Mouse (Mus musculus) lung, postnatal 4 days (tissue): ENCODE data around the gene E030018B13Rik.

Experiments
- DNase-seq, 2 experiments: peaks; one replicate each; pipeline ENCODE4 v3.0.0; 2021

The E030018B13Rik gene

DNA sequence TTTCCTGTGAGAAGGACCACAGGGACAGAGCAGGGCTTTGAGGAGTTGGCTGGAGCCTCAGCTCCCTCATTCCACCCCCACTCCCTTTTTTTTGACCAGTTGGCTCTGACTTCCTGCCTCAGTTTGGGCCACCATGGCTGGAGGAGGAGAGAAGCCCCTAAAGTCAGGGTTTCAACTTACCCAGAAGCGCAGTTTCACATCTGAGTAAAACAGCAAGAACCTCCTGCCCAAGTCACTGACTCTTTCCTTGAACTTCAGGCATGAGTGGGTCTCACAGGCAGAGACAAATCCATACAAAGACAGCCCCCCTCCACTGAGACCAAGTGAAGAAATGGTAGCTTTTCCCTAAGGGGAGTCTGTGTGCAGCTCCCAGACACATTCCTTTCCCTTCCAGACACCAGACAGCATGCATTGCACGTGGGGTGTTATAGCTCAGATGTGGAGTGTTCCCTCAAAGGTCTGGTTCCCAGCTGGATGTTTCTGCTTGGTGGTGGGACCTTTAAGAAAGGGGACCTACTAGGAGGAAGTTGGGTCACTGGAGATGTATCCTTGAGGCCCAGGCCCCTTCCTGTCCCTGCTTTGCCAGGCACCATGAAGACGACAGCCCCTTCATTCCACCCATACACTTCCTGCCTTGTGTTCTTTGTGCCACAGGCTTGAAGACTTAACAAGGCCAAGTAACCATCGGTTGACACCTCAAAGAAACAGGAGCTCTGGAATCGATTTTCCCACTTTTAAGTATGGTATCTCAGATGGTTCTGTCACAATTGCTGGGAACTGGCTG lies 49.2 kb downstream of the E030018B13Rik start:
- DNase-seq: no peak

DNA sequence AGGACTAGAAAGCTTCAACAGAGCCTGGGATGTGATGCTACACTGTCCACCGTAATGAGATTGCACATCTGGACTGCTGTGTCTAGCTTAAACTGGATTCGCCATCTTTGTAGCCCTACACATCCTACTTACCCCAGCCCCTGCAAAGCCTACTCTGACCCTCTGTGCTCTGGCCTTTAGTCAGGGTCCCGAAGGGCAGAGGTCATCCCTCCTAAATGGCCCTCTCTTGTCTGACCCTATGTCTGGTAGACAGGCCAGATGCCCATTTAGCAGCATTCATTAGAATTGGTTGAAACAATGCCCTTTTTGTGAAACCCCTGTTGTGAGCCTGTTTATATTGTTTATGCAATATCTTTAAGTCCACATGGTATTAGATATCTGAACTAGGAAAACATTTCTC lies 53.3 kb downstream of the E030018B13Rik start:
- no peak for DNase-seq
